Mouse (Mus musculus) urinary bladder, postnatal 10 days (tissue): Measurements from ENCODE around the gene Elmo1.
"Not testable (repeated sequence)": the region's sequence is repeated elsewhere in the genome, so short reads cannot be mapped to it uniquely, and the experiment has no call there.

Source experiments
- DNase-seq: peaks from one replicate; pipeline ENCODE4 v3.0.0; 2022; ENCODE audit warnings: low spot score

Gene Elmo1

GRCm38 (mm10) chr13:20615596-20616469, 525.4 kb downstream of the Elmo1 start:
- DNase-seq = no peak

DNA sequence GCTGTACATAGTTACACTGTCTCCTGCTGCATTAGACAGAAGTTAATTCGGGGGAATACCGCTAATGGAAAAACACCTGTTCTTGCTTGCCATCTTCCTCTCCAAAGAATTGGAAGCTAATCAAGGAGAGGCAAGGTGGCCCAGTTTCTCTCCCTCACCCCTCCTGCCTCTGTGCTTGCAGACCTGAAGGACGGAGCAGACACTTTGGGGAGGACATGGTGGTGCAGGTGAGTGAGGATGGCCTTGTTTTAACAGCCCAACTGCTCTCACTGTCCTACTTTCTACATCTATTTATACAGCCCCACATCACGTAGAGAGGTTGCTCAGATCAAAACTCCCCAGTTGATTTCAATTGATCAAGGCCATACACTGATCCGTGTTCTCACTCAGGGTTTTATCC, 529.5 kb downstream of the Elmo1 start:
- no peak for DNase-seq

DNA sequence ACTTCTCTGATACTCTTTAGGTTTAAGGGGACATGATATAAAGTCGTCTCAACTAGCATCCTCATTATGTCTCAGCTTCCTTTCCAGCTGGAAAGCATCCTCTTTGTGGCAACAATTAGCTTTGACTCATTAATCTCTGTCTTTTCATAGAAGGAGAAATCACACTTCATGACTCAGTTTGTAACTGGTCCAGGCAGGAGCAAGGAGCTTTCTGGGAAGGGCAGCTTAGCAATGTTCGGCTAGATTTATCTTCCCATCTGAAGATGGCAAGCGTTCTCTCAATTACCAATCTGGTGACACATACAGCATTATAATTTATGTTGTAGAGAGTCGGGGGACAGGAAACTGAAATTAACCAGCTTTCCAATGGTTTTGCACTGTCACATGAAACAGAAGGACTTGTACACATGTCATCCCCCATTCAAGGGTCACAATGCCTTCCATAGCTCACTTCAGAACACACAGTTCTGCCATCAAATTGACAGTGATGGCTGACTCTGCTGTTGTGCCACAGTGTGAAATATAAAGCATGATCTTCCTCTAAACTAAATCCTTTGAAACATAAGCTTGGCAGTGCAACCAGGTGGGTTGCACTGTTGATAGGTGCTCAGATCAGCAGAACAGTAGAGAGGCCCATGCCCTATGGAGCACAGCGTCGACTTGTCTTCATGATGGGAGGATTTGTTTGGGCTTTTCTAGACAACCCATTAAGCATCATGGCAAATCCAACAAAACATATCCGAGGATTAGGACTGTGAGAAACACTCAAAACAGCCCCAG, 532.9 kb downstream of the Elmo1 start:
- DNase-seq = no peak

- DNase-seq = no peak
These were observed 537.4 kb downstream of the Elmo1 start for GRCm38 (mm10) chr13:20627796-20628195.

GRCm38 (mm10) chr13:20632477-20632876, 542.1 kb downstream of the Elmo1 start:
- DNase-seq = no peak

DNA sequence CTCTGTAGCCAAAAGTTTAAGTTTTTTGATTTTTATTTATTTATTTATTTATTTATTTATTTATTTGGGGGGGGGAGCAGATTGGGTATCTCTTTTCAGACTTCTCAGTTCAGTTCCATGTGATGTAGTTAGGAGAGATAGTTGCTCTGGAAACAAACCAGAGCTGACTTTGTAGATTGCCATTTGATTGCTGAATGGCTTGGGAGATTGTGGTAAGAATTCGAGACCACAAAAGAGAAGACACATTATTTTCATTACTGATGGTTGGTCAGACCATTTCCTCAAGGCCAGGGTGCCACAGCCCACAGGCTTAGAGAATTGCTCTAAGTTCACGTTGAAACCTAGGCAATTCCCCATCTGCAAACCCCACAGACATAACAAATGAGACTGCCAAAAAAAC, 544.3 kb downstream of the Elmo1 start:
- DNase-seq = not testable (repeated sequence)

- no peak for DNase-seq
These were observed 545.2 kb downstream of the Elmo1 start for GRCm38 (mm10) chr13:20635646-20636045.
